Mouse (Mus musculus): ENCODE results near the gene Pla2g4d.
"Not testable (repeated sequence)": the region's sequence is repeated elsewhere in the genome, so short reads cannot be mapped to it uniquely, and the experiment has no call there.

Gene Pla2g4d

DNA sequence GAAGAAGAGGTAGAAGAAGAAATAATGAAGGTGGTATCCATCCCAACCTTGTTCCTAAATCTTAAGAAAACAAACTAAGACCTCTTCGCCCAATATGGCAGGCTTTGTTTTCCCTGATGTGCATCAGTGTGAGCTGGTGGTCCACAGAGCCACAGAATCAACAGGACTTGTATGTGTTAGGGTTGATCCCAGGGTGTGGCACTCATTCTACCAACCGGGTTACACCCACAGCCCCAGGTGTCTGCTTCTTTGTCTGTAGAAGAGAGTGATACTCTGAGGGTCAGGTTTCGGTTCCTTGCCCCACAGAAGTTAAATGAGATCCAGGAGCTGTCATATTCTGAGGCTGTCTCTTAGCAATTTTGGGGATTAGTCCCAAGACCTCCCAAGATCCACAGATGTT, 27.7 kb downstream of the Pla2g4d start:
- no peak for DNase-seq (ENCODE audit: low read depth, low spot score)

DNA sequence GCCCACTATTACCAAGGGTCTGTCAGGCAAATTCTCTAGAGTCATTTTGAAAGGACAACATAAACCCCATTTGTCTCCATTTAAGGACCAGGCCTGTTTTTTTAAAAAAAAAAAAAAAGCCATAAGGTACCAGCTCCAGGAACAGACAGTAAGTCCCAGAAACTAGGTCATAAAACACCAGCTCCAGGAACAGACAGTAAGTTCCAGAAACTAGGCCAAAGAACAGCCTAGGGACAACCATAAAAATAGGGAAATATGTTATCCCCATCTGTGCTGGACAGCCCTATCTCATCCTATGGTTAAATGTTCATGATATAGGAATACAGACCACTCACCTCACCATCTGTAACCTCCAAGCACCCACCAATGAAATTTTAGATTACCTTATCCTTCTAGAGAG, 32.7 kb downstream of the Pla2g4d start:
- no peak for DNase-seq (ENCODE audit: low read depth, low spot score)

DNA sequence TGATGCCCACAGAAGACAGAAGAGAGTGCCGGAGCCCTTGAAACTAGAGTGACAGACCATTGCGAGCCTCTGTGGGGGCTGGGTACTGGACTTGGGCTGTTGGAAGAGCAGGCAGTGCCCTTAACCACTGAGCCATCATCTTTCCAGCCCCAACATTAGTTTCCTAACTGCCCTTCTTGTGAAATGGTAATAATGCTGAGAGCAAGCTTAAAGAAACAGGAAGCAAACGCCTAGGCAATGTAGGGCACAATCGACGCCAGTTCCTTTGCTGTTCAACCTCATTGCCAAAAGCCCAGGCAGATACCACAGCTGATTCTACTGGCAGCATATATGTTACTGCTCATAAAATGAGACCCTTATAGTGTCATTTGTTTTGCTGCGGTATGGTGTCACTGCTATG, 36.4 kb downstream of the Pla2g4d start:
- DNase-seq (ENCODE audit: low read depth, low spot score): no peak

DNA sequence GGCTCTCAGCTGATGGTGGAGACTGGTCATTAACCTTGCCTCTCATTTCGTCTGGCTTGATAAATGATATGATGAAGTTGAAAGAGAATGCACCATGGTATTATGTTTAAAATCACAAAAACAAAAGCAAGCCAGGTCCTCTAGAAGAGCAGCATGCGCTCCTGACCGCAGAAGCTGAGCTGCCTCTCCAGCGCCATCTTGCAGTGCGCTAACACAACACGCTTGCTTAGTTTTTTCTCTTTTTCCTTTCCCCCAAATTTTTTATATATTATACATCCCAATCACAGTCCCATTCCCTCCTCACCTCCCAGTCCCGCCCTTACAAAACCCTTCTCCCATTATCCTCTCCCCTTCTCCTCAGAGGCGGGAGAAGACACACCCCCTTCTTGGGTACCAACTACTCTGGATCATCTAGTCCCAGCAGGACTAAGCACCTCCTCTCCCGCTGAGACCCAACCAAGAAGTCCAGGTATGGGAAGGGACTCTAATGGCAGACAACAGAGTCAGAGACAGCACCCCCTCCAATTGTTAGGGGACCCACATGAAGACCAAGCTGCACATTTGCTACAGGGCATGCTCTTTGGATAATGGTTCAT, 43.5 kb downstream of the Pla2g4d start:
- no peak for DNase-seq (ENCODE audit: low read depth, low spot score)

DNA sequence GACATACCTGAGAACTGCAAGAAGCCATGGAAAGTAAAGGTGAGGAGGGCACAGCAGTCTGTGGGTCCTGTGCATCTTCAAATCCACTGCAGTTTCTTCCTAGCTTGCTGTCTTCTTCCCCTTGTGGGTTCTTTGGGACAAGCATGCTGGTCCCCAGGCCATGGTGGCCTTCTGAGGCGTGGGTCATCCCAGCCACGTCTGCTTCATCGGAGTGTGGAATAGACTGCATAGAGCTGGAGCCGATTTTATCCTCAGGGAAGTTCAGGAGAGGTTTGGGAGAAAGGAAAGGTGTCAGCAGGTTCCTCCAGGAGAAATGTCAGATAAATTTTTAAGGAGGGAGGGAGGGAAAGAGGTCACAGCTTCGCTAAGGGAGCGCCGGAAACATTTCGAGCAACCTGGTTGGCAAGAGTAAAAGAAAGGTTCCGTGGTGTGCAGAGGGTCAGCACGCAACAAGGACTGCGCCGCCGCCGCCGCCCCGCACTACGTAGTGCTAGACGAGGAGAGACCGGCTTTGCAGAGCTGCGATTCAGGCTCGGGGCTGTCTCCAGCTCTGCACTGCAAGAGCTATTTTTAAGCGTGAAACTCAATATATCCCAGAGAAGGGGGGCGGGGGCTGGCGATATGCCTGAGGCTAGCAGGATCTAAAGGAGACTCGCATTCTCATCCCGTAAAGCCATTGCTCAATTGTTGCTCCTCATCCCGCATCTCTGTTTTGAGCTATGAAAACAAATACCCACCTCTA, 44.1 kb downstream of the Pla2g4d start, which contains the start of gene Pla2g4e:
Gene Pla2g4e (minus strand): TSS at position 657 of the 742 bp plus-strand sequence.
- no peak for DNase-seq (ENCODE audit: low read depth, low spot score)

DNA sequence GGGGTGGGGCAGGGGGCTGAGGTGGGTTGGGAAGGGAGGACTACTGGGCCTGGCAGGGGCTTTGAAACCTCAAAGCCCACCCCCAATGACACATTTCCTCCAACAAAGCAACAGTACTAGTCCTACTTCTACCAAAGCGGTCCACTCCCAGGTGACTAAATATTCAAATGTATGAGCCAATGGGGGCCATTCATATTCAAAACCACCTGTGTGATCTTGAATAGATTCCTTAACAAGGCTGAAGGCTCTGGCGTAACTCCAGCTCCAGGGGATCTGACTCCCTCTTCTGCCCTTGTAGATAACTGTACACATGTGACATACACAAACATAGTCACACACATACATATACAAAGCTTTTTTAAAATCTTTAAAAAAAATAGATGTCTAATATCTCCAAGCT, 45.0 kb downstream of the Pla2g4d start:
- no peak for DNase-seq (ENCODE audit: low read depth, low spot score)

DNA sequence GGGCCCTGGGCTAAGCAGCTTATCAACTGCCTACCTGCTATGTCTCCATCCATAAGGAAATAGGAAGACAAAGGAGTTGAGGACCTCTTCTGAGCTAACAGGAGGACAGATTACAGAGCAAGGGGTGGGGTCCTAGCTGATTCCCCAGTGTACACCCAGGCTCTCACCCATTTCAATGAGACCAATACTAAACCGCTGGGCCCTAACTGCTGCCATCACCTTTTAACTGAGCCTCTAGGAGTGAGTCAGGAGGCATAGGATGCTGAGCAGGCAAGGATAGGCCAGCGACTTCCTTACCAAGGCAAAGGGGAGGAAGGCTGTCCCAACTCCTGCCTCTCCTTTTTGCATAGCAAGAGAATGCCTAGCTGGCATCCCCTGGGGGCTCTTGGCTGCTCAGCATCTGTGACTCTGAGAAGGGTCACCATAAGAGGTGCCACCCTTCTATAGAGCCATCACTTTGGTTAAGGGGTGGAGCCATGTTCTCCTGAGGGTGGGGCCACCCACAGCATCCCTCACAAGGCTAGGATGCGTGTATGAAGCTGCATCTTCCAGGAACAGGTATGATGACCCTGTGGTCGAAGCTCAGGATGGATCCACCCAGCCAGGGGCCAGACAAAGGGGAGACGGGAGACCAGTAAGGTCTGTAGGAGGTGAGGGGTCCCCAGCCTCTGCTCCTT, 46.1 kb downstream of the Pla2g4d start:
- no peak for DNase-seq (ENCODE audit: low read depth, low spot score)

DNA sequence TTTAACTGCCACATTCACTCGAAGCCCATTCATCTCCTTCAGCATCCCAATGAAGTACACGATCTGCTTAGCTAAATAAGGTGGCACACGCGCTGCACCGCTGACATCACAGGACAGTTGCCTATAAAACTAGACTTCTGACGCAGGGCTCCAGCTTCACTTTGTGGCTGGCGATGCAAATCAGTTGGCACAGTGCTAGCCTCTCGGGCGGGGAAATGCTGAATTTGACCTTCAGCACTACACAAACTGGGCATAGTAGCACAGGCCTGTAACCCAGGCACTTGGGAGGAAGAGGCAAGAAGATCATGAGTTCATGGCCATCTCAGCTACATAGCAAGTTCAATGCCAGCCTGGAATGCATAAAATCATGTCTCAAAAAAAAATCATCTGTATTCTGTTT, 50.3 kb downstream of the Pla2g4d start:
- not testable (repeated sequence) for DNase-seq (ENCODE audit: low read depth, low spot score)

DNA sequence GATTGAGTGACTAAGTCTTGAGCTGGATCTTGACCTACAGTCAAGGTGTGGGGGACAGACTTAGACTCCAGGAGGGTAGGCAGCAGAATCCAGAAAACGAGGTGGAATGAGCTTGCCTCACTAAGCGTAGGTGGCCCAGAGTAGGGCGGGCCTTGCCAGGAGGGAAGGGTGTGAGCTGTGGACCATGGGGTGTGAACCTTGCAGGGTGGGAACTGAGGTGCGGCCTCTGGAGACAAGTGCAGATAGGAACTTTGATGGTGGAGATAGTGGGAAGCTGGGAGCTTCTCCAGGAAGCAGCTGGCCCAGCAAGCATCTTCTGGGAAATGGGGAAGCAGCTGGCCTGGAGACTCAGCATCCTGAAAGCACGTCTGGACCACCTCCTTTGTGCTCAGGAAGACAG, 51.2 kb downstream of the Pla2g4d start:
- DNase-seq (ENCODE audit: low read depth, low spot score): no peak

DNA sequence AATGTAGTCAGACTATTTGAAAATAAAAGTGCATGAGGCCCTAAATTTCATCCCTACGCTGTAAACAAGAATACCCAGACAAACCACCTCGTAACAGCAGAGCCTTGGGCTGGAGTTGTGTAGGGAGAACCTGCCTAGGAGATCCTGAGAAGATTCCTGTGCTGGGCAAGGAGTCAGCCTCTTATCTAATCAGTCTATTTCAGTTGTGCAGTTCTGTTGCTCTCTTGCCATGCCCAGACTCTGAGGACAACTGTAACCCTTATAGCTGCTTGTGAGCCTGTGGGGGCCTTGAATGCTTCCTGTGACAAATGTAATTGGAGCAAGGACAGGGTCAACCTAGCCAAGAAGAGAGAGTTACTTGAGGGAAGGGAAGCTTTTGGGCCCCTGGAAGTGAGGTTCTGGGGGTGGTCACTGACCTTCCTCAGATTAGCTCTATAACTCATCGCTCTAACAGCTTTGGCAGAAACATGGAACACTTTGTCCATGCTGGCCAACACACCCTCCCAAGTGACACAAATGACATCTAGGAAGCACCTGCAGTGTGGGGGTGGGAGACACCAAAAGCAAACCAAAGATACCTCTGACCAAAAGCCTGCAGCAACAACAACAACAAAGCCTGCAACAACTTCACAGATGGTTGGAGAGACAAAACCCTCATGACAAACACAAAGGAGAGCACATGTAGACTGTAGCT, 52.9 kb downstream of the Pla2g4d start:
- DNase-seq (ENCODE audit: low read depth, low spot score): no peak

DNA sequence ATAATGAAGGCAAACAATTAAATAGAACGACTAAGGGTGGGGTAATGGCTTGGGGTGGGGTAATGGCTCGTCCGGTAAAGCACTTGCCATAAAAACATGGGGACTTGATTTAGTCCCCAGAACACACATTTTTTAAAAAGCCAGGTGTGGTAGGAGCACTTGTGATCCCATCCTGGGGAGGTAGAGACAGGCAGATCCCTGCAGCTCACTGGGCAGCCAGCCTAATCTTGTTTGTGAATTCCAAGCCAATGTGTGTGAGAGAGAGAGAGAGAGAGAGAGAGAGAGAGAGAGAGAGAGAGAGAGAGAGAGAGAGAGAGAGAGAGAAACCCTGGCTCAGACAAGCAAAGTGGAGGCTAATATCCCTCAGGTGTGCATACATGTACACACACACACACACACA, 53.6 kb downstream of the Pla2g4d start:
- no peak for DNase-seq (ENCODE audit: low read depth, low spot score)

DNA sequence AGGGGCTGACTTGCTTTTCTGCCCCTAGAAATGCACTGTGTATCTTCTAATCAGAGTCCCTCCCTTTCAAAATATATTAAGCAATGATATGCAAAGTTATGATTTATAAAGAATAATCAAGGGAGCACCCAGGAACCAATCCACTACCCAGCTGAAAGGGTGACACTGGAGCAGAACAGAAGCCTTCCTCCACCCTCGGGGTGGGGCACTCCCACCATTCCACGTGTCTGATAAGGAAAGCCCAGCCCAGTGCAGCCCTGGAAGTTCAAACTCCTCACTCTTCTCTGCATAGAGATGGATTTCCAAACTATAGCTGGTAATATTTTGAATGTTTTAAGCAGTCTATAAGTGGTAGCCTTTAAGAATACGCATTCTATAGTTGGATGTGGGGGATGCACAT, 57.4 kb downstream of the Pla2g4d start:
- no peak for DNase-seq (ENCODE audit: low read depth, low spot score)

Data from CD4-positive, CD25-positive, alpha-beta regulatory T cell, adult 2 months (primary cell).